Mouse (Mus musculus): ENCODE results near the gene Hpcal4. TPM values are rescaled to one million over a fixed set of nuclear protein-coding genes. Genes with fewer than 3 reads are reported as not detected.

Gene Hpcal4
- total RNA-seq, 2 experiments from 2014 or later = not detected

DNA sequence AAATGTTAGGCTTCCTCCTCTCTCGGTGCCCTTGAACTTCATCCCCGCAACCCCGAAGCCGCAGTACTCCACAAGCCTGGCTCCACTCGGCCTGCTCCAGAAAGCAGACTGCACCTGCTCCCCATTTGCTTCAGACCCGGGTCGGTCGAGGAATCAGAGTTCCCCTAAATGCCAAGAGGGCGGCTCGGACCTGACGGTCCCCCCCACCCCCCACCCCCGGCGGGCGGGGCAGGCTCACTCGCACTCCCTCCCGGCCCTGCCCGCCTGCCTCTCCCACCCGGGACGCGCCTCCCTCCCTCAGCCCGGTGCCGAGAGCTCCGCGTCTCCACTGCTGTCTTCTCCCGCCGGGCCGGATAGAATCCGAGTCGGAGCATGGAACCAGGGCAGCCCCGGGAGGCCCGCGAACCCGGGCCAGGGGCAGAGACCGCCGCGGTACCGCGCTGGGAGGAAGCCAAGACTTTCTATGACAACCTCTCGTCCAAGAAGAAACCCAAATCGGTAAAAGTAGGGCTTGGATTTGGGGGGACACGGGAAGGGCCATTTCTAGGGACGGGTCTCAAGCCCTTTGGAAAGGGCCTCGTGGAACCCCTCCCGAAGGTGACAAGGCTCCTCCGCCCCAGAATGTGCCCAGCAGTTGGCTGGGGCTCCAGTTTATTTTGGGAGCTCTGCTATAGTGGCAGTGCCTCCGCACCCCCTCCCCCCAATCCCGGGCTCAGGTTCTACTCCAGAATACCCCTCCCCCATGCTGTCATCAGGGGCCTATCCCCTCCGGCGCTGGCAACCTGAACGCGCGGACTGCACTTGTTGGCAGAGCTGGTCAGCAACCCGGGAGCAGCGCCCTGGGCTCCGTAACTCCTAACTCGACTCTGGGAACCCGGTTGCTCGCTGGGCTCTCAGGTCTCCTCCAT is 18.4 kb downstream of the Hpcal4 start, which contains the start of gene Nt5c1a:
Gene Nt5c1a (plus strand): TSS at position 319 of the 908 bp plus-strand sequence.
- ATAC-seq (ENCODE audit: poor library complexity, severe bottlenecking) = no peak

- ATAC-seq (ENCODE audit: poor library complexity, severe bottlenecking) = no peak
Measured at GRCm38 (mm10) chr4:123202094-123202420, 19.0 kb downstream of the Hpcal4 start.

DNA sequence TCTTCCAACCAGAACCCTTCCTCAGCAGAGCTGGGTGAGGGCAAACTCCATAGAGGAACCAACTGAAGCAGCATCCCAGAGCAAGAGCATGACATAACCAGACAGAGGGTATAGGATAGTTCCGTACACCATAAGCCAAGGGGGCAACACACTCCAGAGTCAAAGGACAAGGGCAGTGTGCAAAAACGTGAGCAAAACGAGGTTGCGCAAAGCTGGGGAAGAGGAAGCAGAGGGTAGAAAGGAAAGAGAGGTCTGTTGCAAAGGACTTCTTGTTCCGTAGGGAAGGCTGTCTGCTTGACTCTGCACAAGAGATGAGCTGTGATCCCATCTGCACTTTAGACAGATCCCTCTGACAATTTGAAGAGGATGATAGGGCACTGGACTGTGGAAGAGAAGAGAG is 24.3 kb downstream of the Hpcal4 start:
- peak; percentile 74 for ATAC-seq (ENCODE audit: poor library complexity, severe bottlenecking)

GRCm38 (mm10) chr4:123210996-123211395 is 28.0 kb downstream of the Hpcal4 start:
- no peak for ATAC-seq (ENCODE audit: poor library complexity, severe bottlenecking)

DNA sequence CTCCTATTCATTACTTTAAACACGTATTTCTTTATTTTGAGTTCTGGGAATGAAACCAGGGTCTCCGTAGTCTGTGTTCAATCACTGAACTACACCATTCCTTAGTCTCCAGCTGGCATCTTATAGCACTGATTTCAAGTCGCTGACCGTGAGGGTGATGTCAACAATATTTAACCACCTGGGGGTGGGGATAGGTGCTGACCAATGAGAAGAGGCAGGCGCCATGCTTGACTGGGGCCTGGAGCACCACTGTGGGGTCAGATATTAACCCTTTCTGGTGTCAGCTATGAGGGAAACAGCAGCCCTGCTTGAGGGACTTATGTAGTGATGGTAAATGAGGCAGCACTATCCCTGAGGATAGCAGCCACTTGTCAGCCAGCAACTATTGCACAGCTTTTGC is 28.4 kb downstream of the Hpcal4 start:
- no peak for ATAC-seq (ENCODE audit: poor library complexity, severe bottlenecking)

- no peak for ATAC-seq (ENCODE audit: poor library complexity, severe bottlenecking)
Measured at GRCm38 (mm10) chr4:123212330-123212729, 29.3 kb downstream of the Hpcal4 start.

GRCm38 (mm10) chr4:123213975-123214374 is 30.9 kb downstream of the Hpcal4 start:
- ATAC-seq (ENCODE audit: poor library complexity, severe bottlenecking) = no peak

- no peak for ATAC-seq (ENCODE audit: poor library complexity, severe bottlenecking)
Measured at GRCm38 (mm10) chr4:123215367-123215766, 32.3 kb downstream of the Hpcal4 start.

GRCm38 (mm10) chr4:123216782-123217181 is 33.8 kb downstream of the Hpcal4 start:
- peak; percentile 62; the same call in 1 of the 2 replicates for ATAC-seq (ENCODE audit: poor library complexity, severe bottlenecking)

DNA sequence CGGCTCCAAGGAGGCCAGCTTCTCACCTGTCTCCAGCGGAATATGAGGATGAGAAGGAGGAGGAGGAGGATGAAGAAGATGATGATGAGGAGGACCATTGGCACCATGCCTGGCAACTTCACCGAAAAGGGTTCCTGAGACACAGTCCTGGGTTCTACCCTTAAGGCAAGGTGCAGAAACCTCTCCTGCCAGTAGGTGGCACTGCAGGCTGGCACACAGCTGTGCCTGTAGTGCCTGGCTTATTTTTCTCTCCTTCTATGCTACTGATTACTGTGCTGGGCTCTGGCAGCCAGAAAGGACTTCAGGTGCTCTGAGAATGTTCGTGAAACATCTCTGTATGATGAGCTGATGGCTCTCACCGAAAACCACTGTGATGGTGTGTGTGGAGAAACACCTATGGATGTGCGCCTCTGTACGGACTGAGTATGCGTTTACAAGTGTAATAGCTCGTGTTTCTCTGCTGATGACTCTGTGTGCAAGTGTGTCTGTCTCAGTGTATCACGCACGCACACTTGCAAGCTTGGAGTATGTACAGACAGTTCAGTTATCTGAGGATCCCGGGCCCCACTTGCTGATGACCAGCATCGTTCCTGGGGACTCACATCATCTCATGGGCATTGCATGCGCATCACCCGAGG is 36.8 kb downstream of the Hpcal4 start:
- ATAC-seq (ENCODE audit: poor library complexity, severe bottlenecking) = peak; percentile 74

DNA sequence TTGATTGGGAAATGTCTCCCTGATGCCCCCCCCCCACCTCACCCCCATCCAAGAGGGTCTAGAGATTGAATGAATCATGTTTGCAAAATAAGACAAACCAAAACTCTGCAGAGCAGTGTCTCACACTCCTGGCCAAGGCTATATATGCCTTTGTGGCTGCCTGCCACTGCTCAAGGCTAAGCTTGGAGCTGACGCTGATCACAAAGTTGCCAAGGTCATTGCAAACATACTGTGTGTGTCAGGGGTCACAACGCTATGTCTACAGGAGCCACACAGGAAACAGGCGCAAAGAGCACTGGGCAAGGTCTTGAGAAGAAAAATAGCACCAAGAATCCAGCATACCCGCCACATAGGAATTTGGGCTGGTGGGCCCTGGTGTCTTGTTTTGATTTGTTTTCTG is 37.6 kb downstream of the Hpcal4 start:
- ATAC-seq (ENCODE audit: poor library complexity, severe bottlenecking) = no peak

GRCm38 (mm10) chr4:123223309-123223708 is 40.3 kb downstream of the Hpcal4 start:
- 0 out of 2 replicates have a peak, but pooled peaks have one; percentile 33 for ATAC-seq (ENCODE audit: poor library complexity, severe bottlenecking)

DNA sequence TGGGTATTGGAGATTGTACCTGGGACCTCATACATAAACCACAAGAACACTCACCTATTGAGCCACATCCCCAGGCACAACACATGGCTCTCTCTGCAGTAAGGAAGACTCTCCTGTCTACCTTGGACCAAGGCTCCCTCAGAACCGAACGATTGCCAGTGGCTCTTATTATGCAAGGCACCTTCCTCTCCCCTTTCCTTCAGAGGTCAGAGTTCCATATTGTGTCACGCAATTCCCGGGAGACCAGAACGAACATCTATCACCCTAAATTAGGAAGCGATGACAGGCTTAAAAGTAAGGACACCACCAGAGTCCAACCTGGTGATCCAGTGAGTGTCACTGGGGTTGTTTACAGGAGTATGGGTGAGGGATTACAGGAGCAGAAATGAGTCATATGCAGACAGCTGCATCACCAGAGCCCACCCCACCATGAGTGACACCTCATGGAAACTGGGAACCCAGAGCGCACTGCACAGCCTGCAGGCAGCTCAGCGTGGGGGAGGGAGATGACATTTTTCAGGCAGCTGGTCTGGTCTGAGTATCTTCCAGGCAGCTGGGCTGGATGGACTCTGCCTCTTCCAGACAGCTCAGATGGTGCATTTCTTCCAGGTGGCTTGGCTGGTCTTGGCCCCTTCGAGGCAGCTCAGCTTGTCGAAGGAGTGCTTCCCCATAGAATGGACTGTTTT is 42.8 kb downstream of the Hpcal4 start:
- ATAC-seq (ENCODE audit: poor library complexity, severe bottlenecking) = no peak

DNA sequence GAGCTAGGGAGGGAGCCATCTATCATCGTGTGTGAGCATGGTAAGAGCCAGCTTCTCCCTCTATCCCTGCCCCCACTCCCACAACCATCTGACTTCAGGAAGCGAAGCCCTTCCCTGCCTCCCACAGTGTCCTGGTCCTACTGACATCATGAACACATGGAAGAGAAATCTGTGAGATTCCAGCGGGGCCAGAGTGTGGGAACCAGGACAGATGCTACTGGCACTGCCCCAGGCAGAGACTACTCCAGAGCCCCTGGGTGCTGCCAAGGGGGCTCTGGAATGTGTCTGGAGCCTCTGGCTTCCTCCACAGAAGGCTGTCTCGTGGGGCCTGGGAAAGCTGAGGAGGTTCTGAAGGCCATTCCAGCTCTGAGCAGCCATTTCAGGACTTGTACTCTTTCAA is 44.7 kb downstream of the Hpcal4 start:
- no peak for ATAC-seq (ENCODE audit: poor library complexity, severe bottlenecking)

GRCm38 (mm10) chr4:123228270-123228669 is 45.2 kb downstream of the Hpcal4 start:
- no peak for ATAC-seq (ENCODE audit: poor library complexity, severe bottlenecking)

- no peak for ATAC-seq (ENCODE audit: poor library complexity, severe bottlenecking)
Measured at GRCm38 (mm10) chr4:123229166-123229565, 46.1 kb downstream of the Hpcal4 start.

GRCm38 (mm10) chr4:123232841-123233240 is 49.8 kb downstream of the Hpcal4 start:
- ATAC-seq (ENCODE audit: poor library complexity, severe bottlenecking) = peak; percentile 24; the same call in 1 of the 2 replicates

DNA sequence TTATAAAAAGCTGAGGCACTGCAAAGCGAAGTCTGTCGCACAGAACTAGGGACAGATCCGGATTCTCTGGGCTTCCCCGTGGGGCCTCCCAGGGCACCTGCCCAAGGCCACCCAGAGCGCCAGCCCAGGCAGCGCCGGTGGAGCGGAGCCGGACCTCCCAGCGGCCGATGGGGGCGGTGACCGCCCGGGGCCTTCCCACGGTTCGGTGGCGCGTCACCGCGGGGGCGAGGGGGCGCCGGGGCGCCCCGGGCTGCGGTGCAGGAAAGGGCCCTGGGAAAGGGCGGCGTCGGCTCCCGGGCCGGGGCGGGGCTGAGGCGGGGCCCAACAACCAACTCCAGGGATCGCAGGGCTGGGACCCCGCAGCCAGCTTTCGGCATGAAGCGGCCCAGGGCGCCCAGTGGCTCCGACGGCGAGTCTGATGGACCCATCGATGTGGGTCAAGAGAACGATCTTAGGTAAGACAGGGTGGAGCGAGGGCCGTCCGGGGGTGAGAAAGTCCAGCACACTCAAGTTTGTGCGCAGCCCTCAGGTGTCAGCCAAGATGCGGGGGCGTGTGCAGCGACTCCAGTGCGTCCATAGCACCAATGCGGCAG is 50.6 kb downstream of the Hpcal4 start, which contains the start of gene Heyl:
Gene Heyl (plus strand): TSS at position 65 of the 593 bp plus-strand sequence.
- ATAC-seq (ENCODE audit: poor library complexity, severe bottlenecking) = no peak

- ATAC-seq (ENCODE audit: poor library complexity, severe bottlenecking) = no peak
Measured at GRCm38 (mm10) chr4:123235835-123236430, 52.9 kb downstream of the Hpcal4 start.

GRCm38 (mm10) chr4:123236431-123237031 is 53.5 kb downstream of the Hpcal4 start:
- no peak for ATAC-seq (ENCODE audit: poor library complexity, severe bottlenecking)
